Mouse (Mus musculus): Measurements from ENCODE around the gene H2afv. TPM values are rescaled to one million over a fixed set of nuclear protein-coding genes. Genes with fewer than 3 reads are reported as not detected.
"Not testable (repeated sequence)": the region's sequence is repeated elsewhere in the genome, so short reads cannot be mapped to it uniquely, and the experiment has no call there.

Gene H2afv
- total RNA-seq, 1 experiment from 2014 or later = 88.8 TPM

- ATAC-seq (replicated peaks; ENCODE audit: low read depth, poor library complexity, severe bottlenecking) = no peak
Observed at GRCm38 (mm10) chr11:6417069-6417468, 27.2 kb downstream of the H2afv start.

GRCm38 (mm10) chr11:6416405-6417034 is 27.7 kb downstream of the H2afv start:
- ATAC-seq (replicated peaks; ENCODE audit: low read depth, poor library complexity, severe bottlenecking) = peak; percentile 39

- peak; percentile 61 for ATAC-seq (replicated peaks; ENCODE audit: low read depth, poor library complexity, severe bottlenecking)
Observed at GRCm38 (mm10) chr11:6415551-6416404, 28.5 kb downstream of the H2afv start.

DNA sequence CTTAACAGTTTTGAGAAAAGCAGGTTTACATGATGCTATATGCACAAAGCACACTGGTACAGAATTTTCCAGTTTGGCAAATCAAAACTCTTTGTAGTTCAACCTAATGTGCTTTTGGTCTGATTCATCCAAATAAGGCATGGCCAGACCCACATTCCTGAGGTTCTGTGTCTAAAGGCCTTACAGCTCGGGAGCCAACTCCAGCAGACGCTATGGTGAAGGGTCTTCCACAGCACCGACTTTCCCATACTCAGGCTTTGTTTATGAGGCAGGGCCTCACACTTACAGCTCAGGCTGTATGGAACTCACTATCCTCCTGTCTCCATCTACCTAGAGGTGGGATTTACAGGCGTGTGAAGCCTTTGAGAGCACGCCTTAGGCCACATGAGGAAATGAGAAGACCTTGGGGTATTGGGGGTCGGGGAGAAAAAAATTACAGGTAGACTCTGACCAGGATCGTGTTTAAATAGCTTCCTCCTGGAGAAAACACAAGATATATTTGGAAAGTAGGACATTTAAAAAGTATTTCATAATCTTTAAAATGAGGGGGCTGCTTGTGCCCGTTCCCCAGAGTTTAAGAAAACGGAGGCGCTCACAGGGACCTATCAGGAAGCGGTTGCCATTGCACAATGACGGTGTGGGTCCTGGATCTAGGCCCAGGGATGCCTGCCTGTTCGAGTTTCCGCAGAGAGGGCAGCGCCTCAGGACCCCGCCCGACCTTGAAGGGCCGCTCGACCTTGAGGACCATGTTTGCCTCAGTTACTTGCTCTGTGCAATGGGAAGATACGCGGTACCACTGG is 29.3 kb downstream of the H2afv start, which contains the start of gene Ppia:
Gene Ppia, plus strand, starts transcription at position 693 of the 800 bp plus-strand sequence.
- peak; percentile 64 for ATAC-seq (replicated peaks; ENCODE audit: low read depth, poor library complexity, severe bottlenecking)

GRCm38 (mm10) chr11:6413264-6413663 is 31.0 kb downstream of the H2afv start:
- no peak for ATAC-seq (replicated peaks; ENCODE audit: low read depth, poor library complexity, severe bottlenecking)

- ATAC-seq (replicated peaks; ENCODE audit: low read depth, poor library complexity, severe bottlenecking) = peak; percentile 16
Observed at GRCm38 (mm10) chr11:6411684-6412083, 32.6 kb downstream of the H2afv start.

DNA sequence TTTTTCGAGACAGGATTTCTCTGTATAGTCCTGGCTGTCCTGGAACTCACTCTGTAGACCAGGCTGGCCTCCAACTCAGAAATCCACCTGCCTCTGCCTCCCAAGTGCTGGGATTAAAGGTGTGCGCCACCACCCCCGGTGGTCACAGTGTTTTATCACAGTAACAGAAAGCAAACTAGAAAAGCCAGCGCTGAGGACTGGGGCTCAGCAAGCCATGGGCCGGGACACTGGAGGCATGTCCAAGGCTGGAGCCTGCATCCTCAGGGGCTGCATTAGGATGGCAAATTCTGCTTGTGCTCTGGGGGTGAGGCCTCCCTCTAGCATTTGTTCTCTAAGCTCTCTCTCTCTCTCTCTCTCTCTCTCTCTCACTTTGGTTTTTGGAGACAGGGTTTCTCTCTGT is 33.5 kb downstream of the H2afv start:
- ATAC-seq (replicated peaks; ENCODE audit: low read depth, poor library complexity, severe bottlenecking) = not testable (repeated sequence)

- peak; percentile 45 for ATAC-seq (replicated peaks; ENCODE audit: low read depth, poor library complexity, severe bottlenecking)
Observed at GRCm38 (mm10) chr11:6410050-6410602, 34.1 kb downstream of the H2afv start.

DNA sequence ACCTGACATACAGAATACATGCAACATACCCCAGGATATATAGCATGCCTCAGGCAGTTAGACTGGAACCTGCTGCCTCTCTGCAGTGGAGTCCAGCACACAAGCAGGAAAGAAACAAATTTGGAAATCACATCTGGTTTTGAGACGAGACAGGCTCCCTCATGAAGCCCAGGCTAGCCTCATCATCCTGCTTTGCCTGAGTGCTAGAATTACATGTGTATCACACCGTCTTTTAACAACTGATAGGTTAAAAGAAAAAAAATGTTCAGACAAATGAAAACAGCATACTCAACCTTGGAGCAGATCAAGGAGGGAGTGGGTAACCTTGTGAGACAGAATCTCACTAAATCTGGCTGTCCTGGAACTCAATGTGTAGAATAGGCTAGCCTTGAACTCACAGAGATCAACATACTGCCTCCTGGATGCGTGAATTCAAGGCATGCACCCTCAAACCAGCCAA is 37.1 kb downstream of the H2afv start:
- ATAC-seq (replicated peaks; ENCODE audit: low read depth, poor library complexity, severe bottlenecking) = no peak

DNA sequence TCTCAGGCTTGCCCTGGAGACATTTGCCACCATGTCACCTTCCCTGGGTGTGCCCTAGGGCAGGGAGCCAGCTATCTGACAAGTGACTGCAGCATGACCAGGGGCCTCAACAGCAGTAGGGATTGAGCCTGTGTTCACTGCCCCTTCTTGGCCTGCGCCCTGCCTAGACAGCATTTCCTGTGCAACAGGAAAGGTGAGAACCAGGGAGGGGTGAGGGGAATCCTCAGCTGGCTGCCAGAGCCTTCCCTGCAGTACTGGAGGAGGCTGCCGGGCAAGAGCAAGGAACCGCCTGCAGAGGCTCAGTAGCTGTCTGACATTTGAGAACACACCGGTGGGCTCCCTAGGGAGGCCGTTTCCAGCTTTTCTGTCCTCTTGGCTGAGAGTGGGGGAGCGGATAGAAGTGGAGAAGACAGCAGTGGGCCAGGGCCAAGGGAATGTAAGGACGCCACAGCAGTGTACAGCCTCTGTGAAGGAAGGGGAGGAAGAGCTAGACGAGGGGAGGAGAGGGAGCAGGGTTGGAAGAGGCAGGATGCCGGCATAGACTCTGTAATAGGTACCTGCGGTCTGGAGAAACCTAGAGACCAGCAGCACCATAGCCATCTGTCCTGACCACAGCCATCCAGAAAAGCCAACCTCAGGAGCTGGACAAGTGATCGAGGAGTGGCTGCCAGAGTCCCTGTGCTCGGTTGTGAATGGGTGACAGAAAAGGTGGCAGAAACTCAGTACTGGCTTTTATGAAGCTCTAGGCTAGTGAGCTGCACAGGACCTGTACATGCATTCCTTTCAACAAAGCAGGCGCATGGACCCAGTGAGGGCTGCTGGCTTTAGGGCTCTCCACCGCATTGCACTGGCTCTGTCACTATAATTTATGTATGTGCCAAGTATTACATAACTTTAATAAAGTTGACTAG is 37.7 kb downstream of the H2afv start:
- peak; percentile 33 for ATAC-seq (replicated peaks; ENCODE audit: low read depth, poor library complexity, severe bottlenecking)

- no peak for ATAC-seq (replicated peaks; ENCODE audit: low read depth, poor library complexity, severe bottlenecking)
Observed at GRCm38 (mm10) chr11:6405591-6406081, 38.6 kb downstream of the H2afv start.

GRCm38 (mm10) chr11:6404699-6405566 is 39.3 kb downstream of the H2afv start:
- ATAC-seq (replicated peaks; ENCODE audit: low read depth, poor library complexity, severe bottlenecking) = no peak

GRCm38 (mm10) chr11:6403830-6404405 is 40.3 kb downstream of the H2afv start:
- no peak for ATAC-seq (replicated peaks; ENCODE audit: low read depth, poor library complexity, severe bottlenecking)

DNA sequence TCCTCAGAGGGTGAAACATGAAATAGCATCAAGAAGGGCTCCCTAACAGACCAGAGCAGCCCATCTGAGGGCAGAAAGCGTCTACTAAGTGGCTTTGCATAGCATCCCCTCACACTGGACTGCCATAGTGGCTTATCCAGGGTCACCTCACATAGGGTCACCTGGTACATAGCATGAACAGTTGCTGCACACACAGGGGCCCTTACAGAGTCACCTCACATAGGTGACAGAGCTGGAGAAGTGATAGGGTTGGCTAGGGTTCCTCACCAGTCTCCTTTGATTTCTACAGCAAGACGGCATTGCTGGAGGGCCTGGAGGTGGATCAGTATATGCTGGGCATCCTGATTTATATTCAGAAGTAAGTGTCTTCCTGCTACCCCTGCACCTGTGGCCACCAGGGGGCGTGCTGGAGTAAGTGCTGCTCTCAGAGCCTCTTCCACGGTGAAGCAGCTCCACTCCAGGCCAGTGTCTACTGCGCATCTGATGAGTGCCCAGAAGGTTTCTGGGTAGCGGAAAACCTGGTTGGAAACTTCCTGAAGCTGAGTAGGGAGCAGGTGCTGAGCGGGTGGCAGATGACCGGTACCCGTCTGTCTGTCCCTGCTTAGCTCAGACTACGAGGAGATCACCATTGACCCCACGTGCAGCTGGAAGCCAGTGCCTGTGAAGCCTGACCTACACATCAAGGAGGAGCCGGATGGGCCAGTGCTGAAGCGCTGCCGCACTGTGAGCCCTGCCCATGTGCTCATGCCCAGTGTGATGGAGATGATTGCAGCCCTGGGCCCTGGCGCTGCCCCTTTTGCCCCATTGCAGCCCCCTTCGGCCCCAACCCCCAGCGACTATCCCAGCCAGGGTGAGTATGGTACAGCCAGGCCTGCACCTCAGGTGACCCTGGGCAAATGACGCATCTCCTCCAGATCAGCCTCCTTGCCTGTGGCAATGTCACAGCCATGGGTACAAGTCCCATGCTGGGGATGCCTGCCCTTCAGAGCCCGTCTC is 41.4 kb downstream of the H2afv start:
- peak; percentile 62 for ATAC-seq (replicated peaks; ENCODE audit: low read depth, poor library complexity, severe bottlenecking)

DNA sequence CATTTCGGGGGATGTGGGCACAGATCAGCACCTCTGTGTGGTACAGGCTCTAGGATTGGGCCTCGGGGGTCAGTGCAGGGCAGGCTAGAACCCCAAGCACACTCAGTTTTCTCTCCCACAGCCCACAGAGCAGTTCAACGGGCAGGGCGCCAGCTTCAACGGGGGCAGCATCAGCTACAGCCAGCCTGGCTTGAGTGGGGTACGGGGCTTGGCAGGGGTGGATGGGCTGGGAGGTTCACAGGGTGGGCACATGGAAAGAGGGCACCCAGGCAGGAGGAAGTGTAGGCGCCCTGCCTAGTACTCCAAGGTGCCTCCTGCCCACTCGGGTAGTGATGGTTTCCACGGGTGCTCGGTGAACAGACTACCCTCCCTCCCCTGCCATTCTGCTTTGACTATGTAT is 46.1 kb downstream of the H2afv start:
- no peak for ATAC-seq (replicated peaks; ENCODE audit: low read depth, poor library complexity, severe bottlenecking)

- ATAC-seq (replicated peaks; ENCODE audit: low read depth, poor library complexity, severe bottlenecking) = no peak
Observed at GRCm38 (mm10) chr11:6395565-6395964, 48.7 kb downstream of the H2afv start.

DNA sequence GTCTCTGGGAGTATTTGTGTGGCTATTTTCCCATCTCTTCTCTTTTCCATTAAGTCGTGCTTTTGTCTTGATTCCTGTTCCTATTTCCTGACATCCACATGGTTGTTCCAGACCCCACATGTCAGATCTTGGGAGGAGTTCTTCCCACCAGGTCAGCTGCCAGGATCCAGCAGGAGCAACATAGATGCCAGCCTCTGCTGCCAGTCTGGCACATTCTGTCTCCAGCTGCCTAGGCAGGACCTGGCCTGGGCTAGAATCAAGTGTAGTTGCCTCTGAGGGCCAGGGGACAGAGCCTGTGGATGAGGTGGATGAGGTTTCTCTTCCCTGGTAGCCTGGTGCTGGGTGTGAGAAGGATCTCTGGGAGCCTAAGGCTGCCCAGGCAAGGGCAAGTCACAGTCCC is 50.4 kb downstream of the H2afv start:
- no peak for ATAC-seq (replicated peaks; ENCODE audit: low read depth, poor library complexity, severe bottlenecking)

Measured in common myeloid progenitor, adult 5-6 weeks (primary cell).